Mouse (Mus musculus): ENCODE results near the gene Lrrc8d.

- TF ChIP-seq POLR2A (IDR thresholded peaks at IDR 0.05; ENCODE audit: control insufficient read depth, extremely low read depth, insufficient read depth, low read length, poor library complexity) (no peak), CTCF (IDR thresholded peaks at IDR 0.05; ENCODE audit: borderline replicate concordance, control insufficient read depth, extremely low read depth, insufficient read depth, low read length, poor library complexity) (no peak)
Observed at GRCm38 (mm10) chr5:105836006-105836405, 136.2 kb downstream of the Lrrc8d start.

Measured in thymus, adult 2 months (tissue).